Mouse (Mus musculus) embryonic fibroblast, embryonic 13.5 days (primary cell): ENCODE measurements around the gene Cyb561d1. TPM values are rescaled to one million over a fixed set of nuclear protein-coding genes. Genes with fewer than 3 reads are reported as not detected.

ENCODE experiments used
- H3K27ac ChIP-seq: 2 replicates; pipeline ENCODE4 v1.5.1; 2012; ENCODE audit warnings: low read length, control low read depth, inconsistent platforms; ENCODE audit not compliant: insufficient read depth
- H3K4me1 ChIP-seq: 2 replicates; pipeline ENCODE4 v1.6.1; 2011; ENCODE audit warnings: low read length; ENCODE audit not compliant: control insufficient read depth, insufficient read depth
- H3K4me3 ChIP-seq: 2 replicates; pipeline ENCODE4 v1.5.1; 2011; ENCODE audit warnings: mild to moderate bottlenecking, control low read depth, low read length; ENCODE audit not compliant: insufficient read depth
- CTCF ChIP-seq: IDR thresholded peaks from 2 replicates; pipeline ENCODE4 v1.5.1; 2011; ENCODE audit warnings: mild to moderate bottlenecking, control low read depth, low read length, moderate library complexity, borderline replicate concordance; ENCODE audit not compliant: insufficient read depth
- POLR2A ChIP-seq: IDR thresholded peaks from 2 replicates; pipeline ENCODE4 v1.6.1; 2011; ENCODE audit warnings: low read depth, mild to moderate bottlenecking, control low read depth, low read length, moderate library complexity
- polyA plus RNA-seq: library from polyadenylated mRNA; stranded (reverse); fragments of >200 nt; gene quantifications from 2 replicates; pipeline ENCODE4 v1.2.4, GENCODE M21; 2011; ENCODE audit warnings: low read depth; ENCODE audit not compliant: missing spikeins, insufficient read length

Gene Cyb561d1
- polyA plus RNA-seq, 1 experiment = 3.5 TPM

DNA sequence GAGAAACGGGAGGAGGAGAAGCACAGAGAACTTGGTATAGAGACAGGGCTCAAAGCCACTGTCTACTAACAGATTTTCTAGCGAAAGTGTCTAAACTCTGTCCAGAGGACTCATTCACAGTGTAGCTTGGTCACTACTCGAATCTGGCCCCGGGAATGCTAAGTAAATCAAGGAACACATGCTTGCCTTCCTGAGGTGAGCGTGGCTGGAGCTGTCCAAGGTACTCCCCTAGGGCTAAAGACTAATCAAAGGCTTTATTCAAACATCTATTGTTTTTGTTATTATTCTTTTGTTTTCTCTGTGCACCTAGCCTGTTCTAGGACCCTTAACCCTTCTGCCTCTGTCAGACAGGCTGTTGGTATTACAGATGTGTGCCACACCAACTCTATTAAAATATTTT lies 13.7 kb upstream of the Cyb561d1 start:
- TF ChIP-seq POLR2A (no peak), CTCF (no peak)
- H3K27ac ChIP-seq = no peak overlapping the region
- no peaks in the 10 kb centered on the region for H3K4me1 ChIP-seq
- H3K4me3 ChIP-seq = no peak overlapping the region

DNA sequence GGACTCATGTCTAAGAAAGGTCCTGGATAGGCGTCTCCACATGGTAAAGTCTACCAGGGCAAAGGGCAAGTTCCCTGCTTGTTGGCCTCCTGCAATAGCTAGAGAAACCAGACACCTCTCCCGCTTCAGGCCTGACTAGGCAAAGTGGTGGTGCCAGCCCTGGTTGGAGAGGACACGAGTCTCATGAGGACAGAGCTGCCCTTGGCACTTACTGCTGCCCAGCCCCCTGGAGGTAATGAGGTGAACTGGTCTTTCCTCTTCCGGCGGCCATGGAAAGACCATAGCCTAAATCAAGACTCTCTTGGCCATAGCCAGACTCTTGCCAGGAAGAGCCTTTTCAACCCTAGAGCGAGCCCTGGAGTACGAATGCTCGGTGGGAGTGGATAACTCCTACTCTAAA lies 11.4 kb upstream of the Cyb561d1 start:
- Histone ChIP-seq H3K4me1 (no peaks in the 10 kb centered on the region), H3K4me3 (no peak overlapping the region), H3K27ac (no peak overlapping the region)
- no peak for TF ChIP-seq CTCF
- no peak for TF ChIP-seq POLR2A

- no peak overlapping the region for H3K4me3 ChIP-seq
Measured at GRCm38 (mm10) chr3:108211845-108212244, 10.8 kb upstream of the Cyb561d1 start.

GRCm38 (mm10) chr3:108210771-108211139 lies 9.7 kb upstream of the Cyb561d1 start, which contains the start of gene Atxn7l2:
TSS of gene Atxn7l2 (minus strand) at chr3:108210934.
- H3K27ac ChIP-seq = peak within 1 kb of the TSS; percentile 44
- TF ChIP-seq CTCF (0 out of 2 replicates have a peak, but pooled peaks have one; percentile 17), POLR2A (peak; percentile 8; the same call in 1 of the 2 replicates)
- peak within 1 kb of the TSS; percentile 86 for H3K4me3 ChIP-seq
- H3K4me1 ChIP-seq = no peaks in the 10 kb centered on the region

More at GRCm38 (mm10) chr3:108211845-108212244, 10.8 kb upstream of the Cyb561d1 start:
- Histone ChIP-seq H3K27ac (no peak overlapping the region), H3K4me1 (no peaks in the 10 kb centered on the region)
- TF ChIP-seq POLR2A (no peak), CTCF (no peak)

DNA sequence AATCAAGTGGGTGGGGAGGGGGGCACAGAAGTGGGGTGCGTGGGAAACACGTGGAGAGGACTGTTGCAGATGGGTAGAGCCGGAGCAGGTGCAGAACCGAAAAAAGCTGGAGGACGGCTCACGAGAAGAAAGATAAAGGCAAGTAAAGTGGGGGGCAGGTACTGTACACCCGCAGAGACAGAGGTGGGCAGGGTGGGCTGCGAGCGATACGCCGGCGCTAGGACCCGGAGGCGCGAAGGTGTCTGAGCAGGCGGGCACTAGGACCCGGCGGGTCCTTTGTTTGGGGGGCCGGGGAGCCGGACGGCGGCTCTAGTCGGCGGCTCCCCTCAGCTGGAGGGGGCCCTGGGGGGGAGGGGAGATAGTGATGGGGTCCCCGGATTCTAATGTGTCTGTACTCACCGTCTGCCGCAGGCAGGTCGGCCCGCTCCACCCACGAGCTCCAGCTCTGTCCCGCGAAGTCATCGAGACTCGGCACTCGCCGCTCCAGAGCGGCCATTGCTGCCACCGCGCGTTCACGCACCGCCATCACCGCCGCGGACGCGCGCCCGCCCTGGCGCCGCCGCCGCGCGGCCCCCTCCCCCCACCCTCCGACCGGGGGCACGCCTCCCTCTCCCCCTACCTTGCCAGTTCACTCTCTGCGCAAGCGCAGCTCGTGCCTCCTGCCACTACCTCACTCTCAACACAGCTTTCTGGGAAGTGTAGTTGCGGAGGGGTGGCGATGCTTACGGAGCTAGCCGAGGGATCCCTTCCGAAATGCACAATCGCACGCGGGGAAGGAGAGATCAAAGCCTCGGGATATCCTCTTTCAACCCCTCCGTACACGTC lies 9.1 kb upstream of the Cyb561d1 start:
- H3K27ac ChIP-seq = peak overlapping the region; percentile 44
- no peaks in the 10 kb centered on the region for H3K4me1 ChIP-seq
- TF ChIP-seq CTCF (no peak), POLR2A (peak; percentile 73)
- peak overlapping the region; percentile 86 for H3K4me3 ChIP-seq

DNA sequence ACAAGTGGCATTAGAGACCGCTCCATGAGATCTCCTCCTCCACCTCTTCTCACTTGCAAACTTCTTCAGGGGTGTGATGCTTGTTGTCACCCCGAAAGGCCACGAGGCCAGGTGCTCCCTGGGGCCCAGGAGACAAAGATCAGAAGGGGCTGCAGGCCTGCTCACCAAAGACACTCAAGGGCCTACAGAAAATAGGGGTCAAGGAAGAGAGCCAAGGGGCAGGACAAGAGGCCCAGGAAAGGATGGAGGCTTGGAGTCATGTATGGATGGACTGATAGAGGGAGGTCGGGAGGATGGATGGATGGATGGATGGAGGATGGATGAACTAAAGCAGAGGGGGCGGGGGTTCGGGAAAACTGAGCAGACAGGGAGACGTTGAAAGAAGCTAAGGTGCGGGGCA lies 8.5 kb upstream of the Cyb561d1 start:
- H3K27ac ChIP-seq = no peak overlapping the region
- H3K4me1 ChIP-seq = no peaks in the 10 kb centered on the region
- no peak for TF ChIP-seq CTCF
- no peak for TF ChIP-seq POLR2A
- H3K4me3 ChIP-seq = peak overlapping the region; percentile 86

GRCm38 (mm10) chr3:108209001-108209400 lies 8.0 kb upstream of the Cyb561d1 start:
- TF ChIP-seq POLR2A = no peak
- no peak for TF ChIP-seq CTCF
- Histone ChIP-seq H3K4me1 (no peaks in the 10 kb centered on the region), H3K27ac (no peak overlapping the region), H3K4me3 (no peak overlapping the region)

- TF ChIP-seq POLR2A (no peak), CTCF (no peak)
- Histone ChIP-seq H3K4me1 (no peaks in the 10 kb centered on the region), H3K27ac (no peak overlapping the region), H3K4me3 (no peak overlapping the region)
Measured at GRCm38 (mm10) chr3:108206731-108207375, 5.8 kb upstream of the Cyb561d1 start.

GRCm38 (mm10) chr3:108205601-108206000 lies 4.6 kb upstream of the Cyb561d1 start:
- no peak for TF ChIP-seq POLR2A
- TF ChIP-seq CTCF = no peak
- Histone ChIP-seq H3K27ac (no peak overlapping the region), H3K4me3 (no peak overlapping the region), H3K4me1 (0 out of 2 replicates have a peak, but pooled peaks cover 3% of the 10 kb centered on the region)

DNA sequence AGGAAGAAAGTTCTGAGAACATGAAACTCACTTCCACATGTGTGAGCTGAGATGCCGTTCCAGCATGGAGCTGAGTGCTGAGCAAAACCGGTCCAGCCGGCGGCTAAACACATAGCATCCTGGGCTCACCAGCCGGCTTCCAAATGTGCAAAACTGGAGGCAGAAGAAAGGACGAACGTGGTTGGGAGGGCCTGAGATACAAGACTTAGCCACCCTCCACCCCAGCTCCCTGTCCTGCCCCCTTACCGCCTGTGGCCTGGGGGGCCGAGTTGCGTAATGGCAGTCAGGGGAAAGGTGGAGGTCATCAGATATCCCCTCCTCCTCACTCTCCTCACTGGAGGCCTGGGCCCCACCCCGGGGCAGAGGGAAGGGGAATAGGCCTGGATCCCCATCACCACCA lies 3.5 kb upstream of the Cyb561d1 start:
- no peak for TF ChIP-seq POLR2A
- no peak for TF ChIP-seq CTCF
- H3K4me3 ChIP-seq = no peak overlapping the region
- H3K27ac ChIP-seq = no peak overlapping the region
- 0 out of 2 replicates have a peak, but pooled peaks cover 3% of the 10 kb centered on the region for H3K4me1 ChIP-seq
